Mouse (Mus musculus): ENCODE data around the gene Ppp2r5b. TPM values are rescaled to one million over a fixed set of nuclear protein-coding genes. Genes with fewer than 3 reads are reported as not detected.

Gene Ppp2r5b
- polyA plus RNA-seq, 1 experiment, result 58.7 TPM

GRCm38 (mm10) chr19:6277661-6278438 lies 42.2 kb upstream of the Ppp2r5b start:
- TF ChIP-seq POLR2A (IDR thresholded peaks at IDR 0.05; ENCODE audit: borderline replicate concordance, extremely low read depth, low read depth, low read length) (peak; percentile 72; the same call in 1 of the 2 replicates), CTCF (IDR thresholded peaks at IDR 0.05; ENCODE audit: insufficient read depth, low read length) (no peak)
- WGBS, result 4% methylated on average over 10 of the region's 10 CpGs
- H3K4me3 ChIP-seq (replicated peaks; ENCODE audit: extremely low read depth, low read depth, low read length), result peak overlapping the region; percentile 90
- H3K4me1 ChIP-seq (ENCODE audit: control insufficient read depth, insufficient read depth, low read length), result peaks cover 22% of the 10 kb centered on the region
- DNase-seq, result peak; percentile 80

- TF ChIP-seq POLR2A (IDR thresholded peaks at IDR 0.05; ENCODE audit: borderline replicate concordance, extremely low read depth, low read depth, low read length) (peak; percentile 81; the same call in 1 of the 2 replicates), CTCF (IDR thresholded peaks at IDR 0.05; ENCODE audit: insufficient read depth, low read length) (peak; percentile 41; the same call in 1 of the 2 replicates)
- Histone ChIP-seq H3K4me3 (replicated peaks; ENCODE audit: extremely low read depth, low read depth, low read length) (peak within 1 kb of the TSS; percentile 90), H3K4me1 (ENCODE audit: control insufficient read depth, insufficient read depth, low read length) (peaks cover 22% of the 10 kb centered on the region)
- DNase-seq, result peak; percentile 96
- WGBS, result under 1% methylated on average over 101 of the region's 106 CpGs
These were observed 41.1 kb upstream of the Ppp2r5b start, which contains the start of gene Ehd1 for GRCm38 (mm10) chr19:6276426-6277421. Gene Ehd1 (plus strand): TSS chr19:6276725.

- H3K4me3 ChIP-seq (replicated peaks; ENCODE audit: extremely low read depth, low read depth, low read length), result peak overlapping the region; percentile 82
- WGBS, result 6% methylated on average over 15 of the region's 15 CpGs
- DNase-seq, result peak; percentile 29
- peaks cover 18% of the 10 kb centered on the region for H3K4me1 ChIP-seq (ENCODE audit: control insufficient read depth, insufficient read depth, low read length)
- TF ChIP-seq CTCF (IDR thresholded peaks at IDR 0.05; ENCODE audit: insufficient read depth, low read length), result no peak
- no peak; the same call in 1 of the 2 replicates for TF ChIP-seq POLR2A (IDR thresholded peaks at IDR 0.05; ENCODE audit: borderline replicate concordance, extremely low read depth, low read depth, low read length)
These were observed 40.2 kb upstream of the Ppp2r5b start for GRCm38 (mm10) chr19:6275740-6276389.

GRCm38 (mm10) chr19:6273998-6274608 lies 38.4 kb upstream of the Ppp2r5b start:
- no peak for TF ChIP-seq CTCF (IDR thresholded peaks at IDR 0.05; ENCODE audit: insufficient read depth, low read length)
- no peak for TF ChIP-seq POLR2A (IDR thresholded peaks at IDR 0.05; ENCODE audit: borderline replicate concordance, extremely low read depth, low read depth, low read length)
- 79% methylated on average over 13 of the region's 13 CpGs for WGBS
- H3K4me1 ChIP-seq (ENCODE audit: control insufficient read depth, insufficient read depth, low read length), result peaks cover 9% of the 10 kb centered on the region; the same call in 1 of the 2 replicates
- no peak overlapping the region for H3K4me3 ChIP-seq (replicated peaks; ENCODE audit: extremely low read depth, low read depth, low read length)
- DNase-seq, result no peak

- Histone ChIP-seq H3K4me3 (replicated peaks; ENCODE audit: extremely low read depth, low read depth, low read length) (no peak overlapping the region), H3K4me1 (ENCODE audit: control insufficient read depth, insufficient read depth, low read length) (0 out of 2 replicates have a peak, but pooled peaks cover 6% of the 10 kb centered on the region)
- WGBS, result 69% methylated on average over 4 of the region's 4 CpGs
- DNase-seq, result no peak
- TF ChIP-seq CTCF (IDR thresholded peaks at IDR 0.05; ENCODE audit: insufficient read depth, low read length), result no peak
- no peak for TF ChIP-seq POLR2A (IDR thresholded peaks at IDR 0.05; ENCODE audit: borderline replicate concordance, extremely low read depth, low read depth, low read length)
These were observed 37.9 kb upstream of the Ppp2r5b start for GRCm38 (mm10) chr19:6273592-6273991.

- TF ChIP-seq CTCF (IDR thresholded peaks at IDR 0.05; ENCODE audit: insufficient read depth, low read length), result no peak
- TF ChIP-seq POLR2A (IDR thresholded peaks at IDR 0.05; ENCODE audit: borderline replicate concordance, extremely low read depth, low read depth, low read length), result no peak
- Histone ChIP-seq H3K4me1 (ENCODE audit: control insufficient read depth, insufficient read depth, low read length) (0 out of 2 replicates have a peak, but pooled peaks cover 8% of the 10 kb centered on the region), H3K4me3 (replicated peaks; ENCODE audit: extremely low read depth, low read depth, low read length) (no peak overlapping the region)
- 53% methylated on average over 4 of the region's 4 CpGs for WGBS
- no peak for DNase-seq
These were observed 37.1 kb upstream of the Ppp2r5b start for GRCm38 (mm10) chr19:6272738-6273137.

GRCm38 (mm10) chr19:6272053-6272452 lies 36.4 kb upstream of the Ppp2r5b start:
- no peak for DNase-seq
- WGBS, result 78% methylated on average over 7 of the region's 7 CpGs
- H3K4me3 ChIP-seq (replicated peaks; ENCODE audit: extremely low read depth, low read depth, low read length), result no peak overlapping the region
- 0 out of 2 replicates have a peak, but pooled peaks cover 8% of the 10 kb centered on the region for H3K4me1 ChIP-seq (ENCODE audit: control insufficient read depth, insufficient read depth, low read length)
- TF ChIP-seq POLR2A (IDR thresholded peaks at IDR 0.05; ENCODE audit: borderline replicate concordance, extremely low read depth, low read depth, low read length), result no peak
- no peak for TF ChIP-seq CTCF (IDR thresholded peaks at IDR 0.05; ENCODE audit: insufficient read depth, low read length)

GRCm38 (mm10) chr19:6271206-6271605 lies 35.5 kb upstream of the Ppp2r5b start:
- H3K4me1 ChIP-seq (ENCODE audit: control insufficient read depth, insufficient read depth, low read length), result 0 out of 2 replicates have a peak, but pooled peaks cover 7% of the 10 kb centered on the region
- 66% methylated on average over 8 of the region's 8 CpGs for WGBS
- no peak overlapping the region for H3K4me3 ChIP-seq (replicated peaks; ENCODE audit: extremely low read depth, low read depth, low read length)
- no peak for DNase-seq
- TF ChIP-seq POLR2A (IDR thresholded peaks at IDR 0.05; ENCODE audit: borderline replicate concordance, extremely low read depth, low read depth, low read length) (no peak), CTCF (IDR thresholded peaks at IDR 0.05; ENCODE audit: insufficient read depth, low read length) (no peak)

Measured in lung, adult 2 months (tissue).